Mouse (Mus musculus): ENCODE measurements at regions not wholly inside any gene's neighbourhood (a gene's known extent, or its start where the extent isn't known, plus 50 kb on each side); places are given as distances from the start of the nearest gene placed in this dataset.

GRCm38 (mm10) chr5:78621987-78622854, 1214.4 kb upstream of the Igfbp7 start:
- ATAC-seq (replicated peaks; ENCODE audit: poor library complexity) = no peak

DNA sequence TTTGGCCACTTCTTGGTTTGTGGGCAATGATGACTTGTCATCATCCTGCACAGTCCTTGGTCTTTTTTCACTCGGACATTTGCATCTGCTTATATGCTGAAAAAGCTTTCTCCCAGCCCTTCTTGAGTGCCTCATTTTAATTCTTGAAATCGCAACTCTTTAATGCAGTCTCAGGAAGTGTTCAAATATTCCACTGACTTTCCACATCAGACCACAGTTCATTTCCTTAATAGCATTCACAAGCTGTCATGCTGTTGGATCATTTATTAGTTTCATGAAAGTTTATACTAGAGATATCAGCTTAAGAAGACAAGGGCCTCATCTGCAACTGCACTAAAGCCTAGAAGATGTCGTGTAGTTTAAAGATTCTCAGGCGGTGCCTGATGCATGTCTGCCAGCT, 1200.5 kb upstream of the Igfbp7 start:
- no peak for ATAC-seq (replicated peaks; ENCODE audit: poor library complexity)

DNA sequence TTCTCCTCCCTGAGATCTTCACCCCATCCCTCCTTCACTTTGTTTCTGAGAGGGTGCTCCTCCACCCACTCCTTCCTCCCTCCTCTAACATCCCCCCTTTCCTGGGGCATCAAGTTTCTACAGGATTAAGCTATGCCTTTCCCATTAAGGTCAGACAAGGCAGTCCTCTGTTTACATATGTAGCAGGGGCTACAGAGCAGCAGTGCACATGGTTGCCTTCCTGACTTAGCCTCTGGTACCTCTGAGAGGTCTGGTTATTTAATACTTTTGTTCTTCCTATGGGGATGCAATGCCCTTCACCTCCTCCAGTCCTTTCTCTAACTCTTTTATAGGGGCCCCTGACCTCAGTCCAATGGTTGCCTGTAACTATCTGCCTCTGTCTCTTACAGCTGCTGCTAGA, 1194.8 kb upstream of the Igfbp7 start:
- no peak for ATAC-seq (replicated peaks; ENCODE audit: poor library complexity)

DNA sequence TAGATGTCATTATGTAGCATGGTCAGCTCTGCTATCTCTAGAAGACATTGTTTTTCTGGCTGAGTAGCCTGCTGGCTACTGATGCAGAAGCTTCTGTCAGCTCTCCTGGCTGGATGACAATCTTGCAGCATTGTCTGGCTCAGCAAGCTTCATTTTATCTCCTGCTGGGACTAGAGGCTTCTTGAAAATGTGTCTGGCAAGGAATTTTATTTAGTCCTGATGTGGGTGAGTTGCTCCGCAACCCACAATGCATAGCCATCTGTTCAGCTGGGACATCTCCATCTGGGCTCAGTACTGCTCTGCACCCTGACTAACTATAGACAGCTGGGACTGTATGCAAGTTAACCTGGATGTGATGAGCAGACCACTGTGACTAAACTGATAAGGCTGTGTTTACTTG, 1177.0 kb upstream of the Igfbp7 start:
- no peak for ATAC-seq (replicated peaks; ENCODE audit: poor library complexity)

DNA sequence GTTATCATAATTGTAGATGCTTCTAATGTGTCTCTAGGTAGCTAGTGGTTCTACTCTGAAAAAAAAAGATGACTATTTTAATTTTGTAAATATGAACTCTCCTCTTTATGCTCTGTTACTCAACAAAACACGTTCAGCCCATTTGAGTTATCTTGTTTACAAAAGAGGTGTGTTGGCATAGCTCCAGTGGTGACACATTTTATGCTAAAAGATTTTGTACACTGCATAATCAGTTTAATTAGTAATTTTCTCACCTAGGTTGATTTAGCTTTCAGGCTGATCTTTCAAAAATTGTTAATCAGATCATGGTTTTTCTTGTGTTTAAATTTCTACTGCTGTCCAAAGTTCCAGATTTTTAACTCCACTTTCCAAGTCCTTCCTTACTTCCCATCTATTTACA, 1149.1 kb upstream of the Igfbp7 start:
- no peak for ATAC-seq (replicated peaks; ENCODE audit: poor library complexity)

DNA sequence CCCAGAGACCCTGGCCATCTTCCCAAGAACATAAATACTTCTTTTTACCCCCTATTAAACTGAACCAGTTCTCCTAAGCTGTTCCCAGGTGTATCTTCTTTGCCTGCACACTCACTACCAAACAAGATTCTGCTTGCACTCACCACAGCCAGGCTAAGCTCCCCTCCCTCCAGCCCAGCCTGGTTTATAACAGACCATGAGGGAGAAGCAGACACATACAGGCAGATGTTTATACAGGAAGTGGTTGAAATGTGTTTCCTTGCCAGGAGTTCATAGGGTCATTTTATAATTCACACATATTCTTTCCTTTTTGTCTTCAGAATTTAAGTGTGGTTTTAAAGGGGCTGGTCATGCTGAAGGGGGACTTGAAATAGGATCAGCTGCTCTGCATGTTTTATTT, 1127.5 kb upstream of the Igfbp7 start:
- peak; percentile 83 for ATAC-seq (replicated peaks; ENCODE audit: poor library complexity)

Data from megakaryocyte progenitor cell, adult 5-6 weeks (primary cell).